ENCODE assay signal across 11 mouse cellular contexts in genomic region chr9:122085550-122086205, GRCm38 (mm10). TPM values are rescaled to one million over a fixed set of nuclear protein-coding genes. Genes with fewer than 3 reads are reported as not detected.
DNase-seq lines count a peak whose midpoint lies in the region; ATAC-seq and TF ChIP-seq lines count a peak whose summit lies in the region.
"Had no signal": no experiment of that assay in that cellular context is flagged by ENCODE, and none has a peak within 500 bp of the region (broad histone marks: within the 10 kb centered on the region; RNA-seq: fewer than 3 reads in every experiment).

No protein-coding gene starts in this region.

- H3K9ac ChIP-seq in heart, embryonic 13.5 days, result no peak overlapping the region
- H3K9ac ChIP-seq in intestine, embryonic 15.5 days, result no peak overlapping the region
- H3K9ac ChIP-seq: limb, embryonic 13.5 days had no signal

- H3K4me2 ChIP-seq in heart, embryonic 13.5 days, result no peak overlapping the region
- H3K4me2 ChIP-seq in intestine, embryonic 15.5 days (replicated peaks), result no peak overlapping the region
- H3K4me2 ChIP-seq: limb, embryonic 13.5 days had no signal

- peaks cover 22% of the 10 kb centered on the region for H3K4me1 ChIP-seq in heart, embryonic 13.5 days
- peaks cover 24% of the 10 kb centered on the region for H3K4me1 ChIP-seq in lung, adult 2 months (ENCODE audit: control insufficient read depth, insufficient read depth, low read length)
- H3K4me1 ChIP-seq in intestine, embryonic 15.5 days (replicated peaks), result peaks cover 13% of the 10 kb centered on the region

- TF ChIP-seq CTCF in lung, adult 2 months (IDR thresholded peaks at IDR 0.05; ENCODE audit: insufficient read depth, low read length), result no peak

- no peak overlapping the region for H3K4me3 ChIP-seq in heart, embryonic 13.5 days
- H3K4me3 ChIP-seq in lung, adult 2 months (replicated peaks; ENCODE audit: extremely low read depth, low read depth, low read length), result no peak overlapping the region
- H3K4me3 ChIP-seq in intestine, embryonic 15.5 days (replicated peaks), result no peak overlapping the region
- H3K4me3 ChIP-seq: limb, embryonic 13.5 days had no signal

- H3K36me3 ChIP-seq in heart, embryonic 13.5 days, result no peaks in the 10 kb centered on the region
- no peaks in the 10 kb centered on the region for H3K36me3 ChIP-seq in intestine, embryonic 15.5 days
- H3K36me3 ChIP-seq: limb, embryonic 13.5 days had no signal

- TF ChIP-seq POLR2A in lung, adult 2 months (IDR thresholded peaks at IDR 0.05; ENCODE audit: borderline replicate concordance, extremely low read depth, low read depth, low read length), result 0 out of 2 replicates have a peak, but pooled peaks have one; percentile 1

- no peaks in the 10 kb centered on the region for H3K27me3 ChIP-seq in heart, embryonic 13.5 days (replicated peaks)
- H3K27me3 ChIP-seq in intestine, embryonic 15.5 days (replicated peaks), result no peaks in the 10 kb centered on the region
- H3K27me3 ChIP-seq: limb, embryonic 13.5 days had no signal

- peak overlapping the region; percentile 80 for H3K27ac ChIP-seq in heart, embryonic 13.5 days (replicated peaks)
- H3K27ac ChIP-seq in intestine, embryonic 15.5 days, result peak overlapping the region; percentile 72
- H3K27ac ChIP-seq: limb, embryonic 13.5 days had no signal

- WGBS in heart, embryonic 13.5 days, result 70% methylated on average over 3 of the region's 3 CpGs
- WGBS in lung, adult 2 months, result 24% methylated on average over 3 of the region's 3 CpGs
- 62% methylated on average over 3 of the region's 3 CpGs for WGBS in intestine, embryonic 15.5 days

- DNase-seq in heart, adult 9 months (ENCODE audit: low spot score in 2 of 2), result no peak
- DNase-seq in lung, adult 2 months, result no peak
- DNase-seq in lung, adult 18-20 months, result no peak
- DNase-seq in lung, postnatal 10 days, result peak; percentile 53
- DNase-seq in adrenal gland, adult 8-10 months, result no peak
- no peak for DNase-seq in gastrocnemius, adult 18-20 months (ENCODE audit: low spot score)
- DNase-seq: embryo, embryonic 11 days; gastrocnemius, postnatal 36 days had no signal

- no peak for ATAC-seq in heart, embryonic 13.5 days (ENCODE audit: extremely low read depth, insufficient number of reproducible peaks, low FRiP score, low TSS enrichment)
- 0 out of 2 replicates have a peak, but pooled peaks have one; percentile 37 for ATAC-seq in intestine, embryonic 15.5 days

- no peaks in the 10 kb centered on the region for H3K9me3 ChIP-seq in heart, embryonic 13.5 days
- H3K9me3 ChIP-seq in intestine, embryonic 15.5 days, result no peaks in the 10 kb centered on the region
- H3K9me3 ChIP-seq: limb, embryonic 13.5 days had no signal

RNA-seq across cellular contexts. Expression of gene Snrk, which starts 31.4 kb away (rescaled TPM):
- 38.0 and 39.4 TPM in 2 replicates for polyA plus RNA-seq in heart, embryonic 13.5 days (2015; fragmentation: Nextera tagmentation; extraction: Ambion mirVana)
- 107 and 129 TPM in 2 replicates for polyA plus RNA-seq in lung, adult 2 months (2012; rRNA removed)
- 46.1 and 49.4 TPM in 2 replicates for polyA plus RNA-seq in intestine, embryonic 15.5 days (2015; fragmentation: Nextera tagmentation; extraction: Ambion mirVana)
- total RNA-seq in adrenal gland, adult 8-10 months (2022), result 100 to 1,000 TPM; 153 to 206 (median 181) TPM
- total RNA-seq in gastrocnemius, adult 18-20 months (2021), result 10 to 100 TPM; 45.3 to 58.3 TPM
